Mouse (Mus musculus) adipocyte (in vitro differentiated cells): ENCODE measurements around the gene Mrps6.

ENCODE experiments used
- DNase-seq: peaks from one replicate; pipeline ENCODE4 v3.0.0-alpha.2; 2016; ENCODE audit warnings: low spot score

Mrps6 gene

DNA sequence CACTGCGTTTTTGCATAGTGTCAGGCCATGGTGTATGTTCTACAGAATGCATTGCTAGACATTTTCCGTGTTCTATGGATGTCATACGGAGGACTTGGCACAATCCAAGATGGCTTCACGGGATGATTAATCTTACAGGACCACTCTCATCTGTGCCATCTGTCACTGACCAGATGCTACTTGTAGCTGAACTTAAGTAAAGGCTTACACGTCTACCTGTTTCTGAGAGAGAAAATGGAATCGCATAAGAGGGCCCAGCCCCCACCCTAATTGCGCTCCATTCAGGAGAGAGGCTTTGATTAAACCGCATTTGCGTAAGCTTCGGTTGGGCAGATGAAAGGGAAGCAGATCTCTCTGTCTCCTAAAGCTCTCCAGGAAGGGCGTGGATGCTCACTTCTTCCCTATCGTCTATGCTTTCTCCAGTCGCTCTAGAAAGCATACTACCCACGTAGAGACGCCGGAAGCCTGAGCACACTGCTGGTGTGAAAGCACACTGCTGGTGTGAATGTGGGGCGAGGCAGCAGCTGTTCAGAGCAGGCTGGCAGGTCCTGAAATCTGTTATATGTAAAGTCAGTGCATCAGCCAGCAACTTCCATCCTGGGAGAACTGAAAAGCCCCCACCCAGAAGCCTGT is 62.9 kb downstream of the Mrps6 start:
- DNase-seq: no peak

GRCm38 (mm10) chr16:92127226-92127625 is 69.2 kb downstream of the Mrps6 start:
- DNase-seq: no peak

- DNase-seq: no peak
Measured at GRCm38 (mm10) chr16:92127666-92128065, 69.6 kb downstream of the Mrps6 start.

DNA sequence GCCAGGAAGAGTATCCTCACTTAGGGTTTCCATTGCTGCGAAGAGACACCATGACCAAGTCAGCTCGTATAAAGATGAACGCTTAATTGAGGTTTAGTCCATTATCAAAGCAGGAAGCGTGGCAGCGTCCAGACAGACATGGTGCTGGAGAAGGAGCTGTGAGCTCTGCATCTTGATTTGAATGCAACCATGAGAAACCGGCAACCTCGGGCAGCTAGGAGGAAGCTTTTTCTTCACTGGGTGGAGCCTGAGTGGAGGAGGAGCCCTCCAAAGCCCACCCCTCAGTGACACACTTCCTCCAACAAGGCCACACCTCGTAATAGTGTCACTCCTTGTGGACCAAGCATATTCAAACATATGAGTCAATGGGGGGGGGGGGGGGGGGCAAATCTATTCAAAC is 71.8 kb downstream of the Mrps6 start:
- no peak for DNase-seq

- peak; percentile 77 for DNase-seq
Measured at GRCm38 (mm10) chr16:92132511-92132910, 74.4 kb downstream of the Mrps6 start.

- no peak for DNase-seq
Measured at GRCm38 (mm10) chr16:92134148-92134764, 76.2 kb downstream of the Mrps6 start.

GRCm38 (mm10) chr16:92136275-92136674 is 78.2 kb downstream of the Mrps6 start:
- DNase-seq: no peak

- no peak for DNase-seq
Measured at GRCm38 (mm10) chr16:92139386-92140261, 81.6 kb downstream of the Mrps6 start.

DNA sequence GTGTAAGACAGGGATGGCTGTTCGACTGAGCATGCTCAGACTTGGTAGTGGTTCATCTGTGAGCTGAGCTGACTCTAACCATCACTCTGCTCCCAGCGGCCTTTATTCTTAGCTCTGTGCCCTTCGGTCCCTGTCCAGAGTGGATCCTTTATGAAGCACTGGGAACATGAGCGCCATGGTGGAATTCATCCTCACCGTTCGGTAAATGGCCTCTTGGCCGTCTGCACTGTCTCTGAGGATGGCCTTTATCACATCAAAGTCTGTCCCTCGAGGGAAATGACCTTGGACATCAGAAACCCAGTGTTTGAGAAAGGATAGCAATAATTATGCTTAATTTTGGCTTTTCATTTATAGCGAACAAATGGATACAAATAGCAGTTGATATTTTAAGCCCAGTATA is 82.3 kb downstream of the Mrps6 start:
- no peak for DNase-seq

DNA sequence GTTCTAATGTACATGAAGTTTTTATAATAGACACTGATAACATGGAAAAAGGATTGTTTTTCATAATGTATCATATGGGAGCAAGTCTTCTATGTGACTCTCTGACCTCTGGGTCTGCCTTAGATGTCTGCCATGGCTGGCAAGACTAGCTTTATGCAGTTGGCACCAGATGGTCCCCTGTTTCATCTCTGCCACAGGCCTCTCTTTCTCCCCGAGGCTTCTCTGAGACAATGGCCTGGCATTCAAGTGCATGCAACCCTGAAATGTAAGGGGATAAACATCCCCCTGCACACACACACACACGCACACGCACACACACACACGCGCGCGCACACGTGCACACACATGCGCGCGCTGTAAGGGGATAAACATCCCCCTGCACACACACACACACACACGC is 83.0 kb downstream of the Mrps6 start:
- no peak for DNase-seq

- no peak for DNase-seq
Measured at GRCm38 (mm10) chr16:92142426-92143012, 84.4 kb downstream of the Mrps6 start.

DNA sequence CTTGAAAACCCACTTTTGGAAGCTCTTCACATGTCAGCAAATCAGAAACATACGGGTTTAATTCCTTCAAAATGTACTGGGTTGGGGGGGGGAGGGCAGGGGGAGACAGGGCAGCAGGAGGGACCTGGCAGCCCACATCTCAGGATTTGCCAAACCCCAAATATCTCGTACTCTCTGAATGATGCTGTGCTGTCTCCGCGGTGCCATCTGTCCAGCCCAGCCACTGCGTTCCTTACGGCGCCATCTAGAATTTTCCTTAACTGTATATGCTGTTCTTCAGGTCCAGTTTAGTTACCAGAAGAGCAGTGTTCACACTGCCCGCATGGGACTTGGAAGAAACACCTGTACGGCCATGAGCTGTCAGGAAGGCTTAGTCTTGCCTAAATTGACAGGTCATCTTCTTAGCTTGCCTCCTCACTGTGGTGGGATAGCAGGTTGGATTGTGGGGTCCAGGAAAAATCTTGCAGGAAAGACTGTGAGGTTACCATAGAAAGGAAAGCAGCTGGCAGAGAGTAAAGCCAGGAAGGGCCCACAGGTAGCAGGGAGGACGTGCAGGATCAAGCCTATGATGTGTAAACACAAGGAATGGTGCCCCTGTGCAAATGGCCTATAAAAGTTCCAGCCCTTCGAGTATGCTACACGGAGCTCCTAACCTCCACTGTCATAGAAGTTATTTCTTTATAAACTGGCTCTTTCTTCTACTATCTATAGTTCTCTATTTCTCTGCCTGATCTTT is 89.7 kb downstream of the Mrps6 start:
- DNase-seq: no peak

DNA sequence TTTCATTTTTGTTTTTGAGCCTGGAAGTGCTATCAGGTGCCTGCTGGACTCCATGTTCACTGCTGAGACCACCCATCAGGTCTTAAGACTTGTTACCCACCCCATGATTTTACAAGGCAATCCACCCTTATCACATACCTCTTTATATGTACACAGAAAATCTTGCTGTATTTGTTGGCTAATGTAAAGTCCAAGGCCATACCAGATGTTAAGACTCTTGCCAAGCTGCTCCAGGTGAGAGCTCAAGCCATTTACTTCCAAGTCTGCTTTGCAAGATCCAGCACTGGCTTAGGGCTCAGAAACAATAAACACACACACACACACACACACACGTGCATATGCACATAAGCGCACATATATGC is 90.3 kb downstream of the Mrps6 start:
- DNase-seq: no peak

- DNase-seq: no peak
Measured at GRCm38 (mm10) chr16:92150975-92151374, 92.9 kb downstream of the Mrps6 start.

- no peak for DNase-seq
Measured at GRCm38 (mm10) chr16:92158021-92158455, 100.0 kb downstream of the Mrps6 start.

DNA sequence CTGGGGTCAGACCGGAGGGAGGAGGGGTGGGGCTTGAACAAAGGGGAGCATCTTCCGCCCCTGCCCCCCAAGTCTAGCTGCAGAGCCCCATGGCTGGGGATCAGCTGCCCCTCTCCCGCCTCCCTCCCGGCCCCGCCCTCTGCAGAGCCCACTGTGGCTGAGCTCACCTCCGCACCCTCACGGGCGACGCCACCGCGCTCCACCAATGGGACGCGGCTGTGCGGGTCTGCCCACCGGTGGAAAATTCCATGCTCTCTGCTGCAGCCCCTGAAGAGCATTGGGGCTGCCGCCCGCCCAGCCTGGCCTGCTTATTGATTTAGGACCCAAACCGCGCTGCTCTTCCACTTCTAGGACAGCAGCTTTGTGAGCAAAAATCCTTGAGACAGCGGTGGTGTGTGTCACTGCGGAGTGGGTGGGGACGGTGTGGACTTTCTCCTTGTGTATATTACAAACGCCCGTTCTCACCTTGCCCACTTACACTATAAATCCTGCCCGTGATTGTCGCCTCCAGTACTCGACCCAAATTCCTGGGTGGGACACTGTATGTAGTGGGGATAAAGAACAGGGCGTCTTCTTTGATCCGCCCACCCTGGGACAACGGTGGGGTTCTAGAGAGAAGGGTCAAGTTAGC is 100.5 kb downstream of the Mrps6 start:
- no peak for DNase-seq

DNA sequence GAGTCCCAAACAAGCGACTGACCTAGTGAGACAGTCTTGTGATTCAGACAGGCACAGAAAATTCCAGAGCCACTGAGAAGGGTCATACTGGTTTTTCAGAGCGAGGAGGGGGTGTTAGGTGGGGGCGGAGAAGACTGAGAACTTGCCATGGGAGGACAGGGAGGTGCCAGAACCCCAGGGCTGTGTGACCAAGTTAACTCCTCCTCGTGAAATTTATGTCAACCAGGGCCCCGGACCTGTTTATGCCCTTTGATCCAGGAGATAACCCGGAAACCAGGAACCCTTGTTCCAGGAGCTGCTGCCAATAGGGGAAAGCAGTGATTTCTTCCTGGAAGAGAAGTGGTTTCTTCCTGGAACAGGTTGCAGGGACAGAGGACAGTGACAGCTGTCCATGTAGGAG is 101.0 kb downstream of the Mrps6 start:
- DNase-seq: no peak
